Comparison of ENCODE assay signal across 8 mouse cellular contexts in the genomic region with DNA sequence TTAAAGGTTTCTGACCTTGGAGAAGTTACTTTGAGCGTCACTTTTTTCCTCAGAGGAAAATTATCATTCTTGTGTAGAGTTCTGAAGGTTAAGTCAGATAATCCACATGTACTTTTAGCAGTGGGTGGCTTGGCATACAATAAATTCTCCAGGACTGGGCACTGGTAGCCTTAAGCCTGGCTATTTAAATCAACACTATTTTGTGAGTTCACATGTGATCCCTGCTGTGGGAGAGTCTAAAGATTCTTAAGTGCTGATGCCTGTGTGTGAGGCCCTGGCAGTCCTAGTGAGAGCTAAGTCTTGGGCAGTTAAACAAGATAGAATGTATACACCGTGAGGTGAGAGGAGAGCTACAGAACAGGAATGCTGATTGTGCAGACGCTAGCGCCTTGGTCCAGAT. TPM values are rescaled to one million over a fixed set of nuclear protein-coding genes. Genes with fewer than 3 reads are reported as not detected.
DNase-seq lines count a peak whose midpoint lies in the region; ATAC-seq and TF ChIP-seq lines count a peak whose summit lies in the region.

No protein-coding gene starts in this region.

- no peaks in the 10 kb centered on the region for H3K9me3 ChIP-seq in forebrain, embryonic 12.5 days
- H3K9me3 ChIP-seq in liver, embryonic 12.5 days (replicated peaks): no peaks in the 10 kb centered on the region

- 29% methylated on average over 4 of the region's 4 CpGs for WGBS in forebrain, embryonic 12.5 days
- 51% methylated on average over 4 of the region's 4 CpGs for WGBS in liver, embryonic 12.5 days (ENCODE audit: insufficient replicate concordance)

- peak overlapping the region; percentile 96 for H3K27ac ChIP-seq in gastrocnemius, adult 2 months
- H3K27ac ChIP-seq in forebrain, embryonic 12.5 days: no peak overlapping the region
- H3K27ac ChIP-seq in liver, embryonic 12.5 days: no peak overlapping the region

- H3K27me3 ChIP-seq in forebrain, embryonic 12.5 days: no peaks in the 10 kb centered on the region
- H3K27me3 ChIP-seq in liver, embryonic 12.5 days (replicated peaks): peaks cover 8% of the 10 kb centered on the region

- peak overlapping the region; percentile 96 for H3K9ac ChIP-seq in forebrain, embryonic 12.5 days
- 0 out of 2 replicates have a peak overlapping the region, but pooled peaks have one; percentile 88 for H3K9ac ChIP-seq in liver, embryonic 12.5 days

- peak overlapping the region; percentile 56 for H3K4me2 ChIP-seq in forebrain, embryonic 12.5 days
- peak overlapping the region; percentile 98 for H3K4me2 ChIP-seq in liver, embryonic 12.5 days

- no peak for TF ChIP-seq CTCF in gastrocnemius, adult 2 months (IDR thresholded peaks at IDR 0.05)

- no peak for ATAC-seq in forebrain, embryonic 12.5 days (ENCODE audit: low FRiP score)
- no peak for ATAC-seq in liver, embryonic 12.5 days
- ATAC-seq in erythroid progenitor cell, adult 5-6 weeks (replicated peaks; ENCODE audit: low FRiP score, poor library complexity, severe bottlenecking): no peak

- H3K4me3 ChIP-seq in gastrocnemius, adult 2 months: peak overlapping the region; percentile 77
- peak overlapping the region; percentile 98 for H3K4me3 ChIP-seq in forebrain, embryonic 12.5 days (replicated peaks)
- H3K4me3 ChIP-seq in liver, embryonic 12.5 days: peak overlapping the region; percentile 92

- H3K36me3 ChIP-seq in forebrain, embryonic 12.5 days (replicated peaks): peaks cover 1% of the 10 kb centered on the region; the same call in 1 of the 2 replicates
- H3K36me3 ChIP-seq in liver, embryonic 12.5 days: no peaks in the 10 kb centered on the region

- H3K4me1 ChIP-seq in forebrain, embryonic 12.5 days: peaks cover 29% of the 10 kb centered on the region
- peaks cover 55% of the 10 kb centered on the region for H3K4me1 ChIP-seq in liver, embryonic 12.5 days

- intact Hi-C loops in gastrocnemius, adult 2 months (cut with DNase I): no loop called here

- DNase-seq in gastrocnemius, adult 2 months: no peak
- DNase-seq in gastrocnemius, postnatal 4 days (ENCODE audit: low spot score in 2 of 2): no peak
- peak; percentile 38 for DNase-seq in 3T3-L1 (ENCODE audit: low read depth, low spot score)
- DNase-seq in thymus, postnatal 4 days: no peak
- DNase-seq in urinary bladder, adult 18-20 months (ENCODE audit: low spot score in 2 of 2): no peak

RNA-seq across cellular contexts. Expression of a gene that starts 1.9 kb away (rescaled TPM):
- 100 to 1,000 TPM; 113 TPM for total RNA-seq in gastrocnemius, adult 2 months (2021)
- 10 to 100 TPM; 82.8 to 90.0 TPM for total RNA-seq in gastrocnemius, postnatal 4 days (2021)
- polyA plus RNA-seq in forebrain, embryonic 12.5 days (2016; fragmentation: Nextera tagmentation; extraction: Ambion mirVana): 22.4 and 25.6 TPM in 2 replicates
- 13.4 and 14.1 TPM in 2 replicates for polyA plus RNA-seq in liver, embryonic 12.5 days (2016; fragmentation: Nextera tagmentation; extraction: Ambion mirVana)
- total RNA-seq in erythroid progenitor cell, adult 5-6 weeks (2015; ENCODE audit: low replicate concordance): 22.2 and 25.2 TPM in 2 replicates
- total RNA-seq in erythroid progenitor cell, adult 5-6 weeks (2017; ENCODE audit: low replicate concordance): 3.3 and 11.0 TPM in 2 replicates

RNA-seq across cellular contexts. Expression of a gene that starts 47.8 kb away (rescaled TPM):
- 1 to 10 TPM; 1.2 to 1.4 TPM for total RNA-seq in gastrocnemius, adult 2 months (2021)
- total RNA-seq in gastrocnemius, postnatal 4 days (2021): 1 to 10 TPM; 4.0 to 5.4 TPM
- polyA plus RNA-seq in forebrain, embryonic 12.5 days (2016; fragmentation: Nextera tagmentation; extraction: Ambion mirVana): 3.1 and 3.4 TPM in 2 replicates
- 5.3 and 7.3 TPM in 2 replicates for polyA plus RNA-seq in liver, embryonic 12.5 days (2016; fragmentation: Nextera tagmentation; extraction: Ambion mirVana)
- total RNA-seq in erythroid progenitor cell, adult 5-6 weeks (2015; ENCODE audit: low replicate concordance): 2.5 and 10.8 TPM in 2 replicates
- total RNA-seq in erythroid progenitor cell, adult 5-6 weeks (2017; ENCODE audit: low replicate concordance): 2.4 and 5.7 TPM in 2 replicates

RNA-seq across cellular contexts. Expression of a gene that starts 58.5 kb away (rescaled TPM):
- not detected for total RNA-seq in gastrocnemius, adult 2 months (2021)
- total RNA-seq in gastrocnemius, postnatal 4 days (2021): not detected
- not detected in 2 replicates for polyA plus RNA-seq in forebrain, embryonic 12.5 days (2016; fragmentation: Nextera tagmentation; extraction: Ambion mirVana)
- not detected in 2 replicates for polyA plus RNA-seq in liver, embryonic 12.5 days (2016; fragmentation: Nextera tagmentation; extraction: Ambion mirVana)
- not detected in 2 replicates for total RNA-seq in erythroid progenitor cell, adult 5-6 weeks (2015; ENCODE audit: low replicate concordance)
- not detected in 2 replicates for total RNA-seq in erythroid progenitor cell, adult 5-6 weeks (2017; ENCODE audit: low replicate concordance)
